Mouse (Mus musculus) Patski (cell line): ENCODE measurements around the gene Nrk. TPM values are rescaled to one million over a fixed set of nuclear protein-coding genes. Genes with fewer than 3 reads are reported as not detected.

ENCODE experiments used
- ATAC-seq: fragments of 100-300 bp; one replicate; pipeline ENCODE4 v1.8.0; 2021
- CTCF ChIA-PET: fragments of 350-600 bp; sonication (Branson Sonifier 250); formaldehyde crosslinking; loops from one replicate; lab custom pipeline; 2022; ENCODE audit warnings: inconsistent platforms; lab: Charles Lee
- POLR2A ChIA-PET: fragments of 350-600 bp; sonication (Branson Sonifier 250); formaldehyde crosslinking; loops from one replicate; lab custom pipeline; 2022; ENCODE audit warnings: antibody characterized with exemption, inconsistent platforms; lab: Charles Lee
- DNase-seq: peaks from one replicate; pipeline ENCODE4 v3.0.0-alpha.2; 2011; ENCODE audit warnings: low read depth, low spot score
- H3K27me3 ChIP-seq: fragments of 371-371 bp; one replicate; pipeline ENCODE4 v1.5.1; 2021
- CTCF ChIP-seq: fragments of 100-300 bp; IDR thresholded peaks from one replicate; pipeline ENCODE4 v1.5.1; 2021
- in situ Hi-C: fragments of 300-500 bp; cut with MboI; formaldehyde crosslinking; loops from 3 replicates; pipeline ENCODE4 v1.11.1; 2018; ENCODE audit warnings: low pct_unique_long_range_greater_than_20kb, mixed read lengths
- polyA plus RNA-seq: library from polyadenylated mRNA; unstranded; gene quantifications from one replicate; pipeline ENCODE4 v1.2.3, GENCODE M21; 2021

Gene Nrk
- polyA plus RNA-seq = not detected

GRCm38 (mm10) chrX:138914041-138914776 is at the start of gene Nrk:
Gene Nrk (plus strand): TSS chrX:138914430.
- H3K27me3 ChIP-seq = peaks cover 25% of the 10 kb centered on the region
- DNase-seq = no peak
- in situ Hi-C loops = no loop called here
- CTCF ChIA-PET = no interaction called here
- no peak for TF ChIP-seq CTCF
- POLR2A ChIA-PET = no interaction called here
- ATAC-seq = no peak

GRCm38 (mm10) chrX:138913366-138913765 is 864 bp upstream of the Nrk start:
- in situ Hi-C loops = no loop called here
- DNase-seq (no peak), ATAC-seq (no peak)
- no peak for TF ChIP-seq CTCF
- ChIA-PET POLR2A (interaction anchor here (0.5 kb wide), 1 partner anchor 1790 kb away, joined by 4 read pairs; no protein-coding TSS in a partner anchor), CTCF (no interaction called here)
- H3K27me3 ChIP-seq = peaks cover 25% of the 10 kb centered on the region

- peaks cover 27% of the 10 kb centered on the region for H3K27me3 ChIP-seq
- no peak for TF ChIP-seq CTCF
- POLR2A ChIA-PET = no interaction called here
- ATAC-seq (no peak), DNase-seq (no peak)
- CTCF ChIA-PET = no interaction called here
- in situ Hi-C loops = no loop called here
These were observed 516 bp downstream of the Nrk start for GRCm38 (mm10) chrX:138914777-138915114.

- ChIA-PET CTCF (interaction anchor here (1.0 kb wide), 1 partner anchor 10 kb away, joined by 3 read pairs; no protein-coding TSS in a partner anchor), POLR2A (no interaction called here)
- in situ Hi-C loops = no loop called here
- no peak for DNase-seq
- TF ChIP-seq CTCF = no peak
- peaks cover 16% of the 10 kb centered on the region for H3K27me3 ChIP-seq
- no peak for ATAC-seq
These were observed 4.8 kb downstream of the Nrk start for GRCm38 (mm10) chrX:138919030-138919429.

GRCm38 (mm10) chrX:138943905-138944304 is 29.7 kb downstream of the Nrk start:
- in situ Hi-C loops = no loop called here
- ATAC-seq (no peak), DNase-seq (no peak)
- ChIA-PET POLR2A (no interaction called here), CTCF (no interaction called here)
- H3K27me3 ChIP-seq = peaks cover 51% of the 10 kb centered on the region
- TF ChIP-seq CTCF = no peak

- no peak for TF ChIP-seq CTCF
- no peak for DNase-seq
- ChIA-PET POLR2A (no interaction called here), CTCF (no interaction called here)
- ATAC-seq = no peak
- in situ Hi-C loops = no loop called here
- peaks cover 86% of the 10 kb centered on the region for H3K27me3 ChIP-seq
These were observed 46.5 kb downstream of the Nrk start for GRCm38 (mm10) chrX:138960713-138961112.

GRCm38 (mm10) chrX:138978501-138978900 is 64.3 kb downstream of the Nrk start:
- in situ Hi-C loops = no loop called here
- no peak for ATAC-seq
- CTCF ChIA-PET = no interaction called here

GRCm38 (mm10) chrX:138979249-138979648 is 65.0 kb downstream of the Nrk start:
- in situ Hi-C loops = no loop called here
- DNase-seq = no peak
- H3K27me3 ChIP-seq = peaks cover 55% of the 10 kb centered on the region
- CTCF ChIA-PET = no interaction called here
- POLR2A ChIA-PET = no interaction called here
- no peak for ATAC-seq
- TF ChIP-seq CTCF = no peak

More at GRCm38 (mm10) chrX:138978501-138978900, 64.3 kb downstream of the Nrk start:
- peaks cover 55% of the 10 kb centered on the region for H3K27me3 ChIP-seq
- DNase-seq = no peak
- TF ChIP-seq CTCF = no peak
- POLR2A ChIA-PET = no interaction called here

- no peak for ATAC-seq
- in situ Hi-C loops = no loop called here
- TF ChIP-seq CTCF = no peak
- ChIA-PET CTCF (interaction anchor here (1.0 kb wide), 1 partner anchor 9 kb away, joined by 3 read pairs; no protein-coding TSS in a partner anchor), POLR2A (no interaction called here)
- no peak for DNase-seq
- H3K27me3 ChIP-seq = peaks cover 40% of the 10 kb centered on the region
These were observed 100.3 kb downstream of the Nrk start for GRCm38 (mm10) chrX:139014524-139014923.

GRCm38 (mm10) chrX:139016540-139016939 is 102.3 kb downstream of the Nrk start:
- DNase-seq (no peak), ATAC-seq (no peak)
- TF ChIP-seq CTCF = peak; percentile 21
- peaks cover 37% of the 10 kb centered on the region for H3K27me3 ChIP-seq
- ChIA-PET POLR2A (no interaction called here), CTCF (interaction anchor here (1.1 kb wide), 1 partner anchor 10 kb away, joined by 3 read pairs; no protein-coding TSS in a partner anchor)
- in situ Hi-C loops = loop anchor here (5.0 kb wide), 1 partner anchor 1874 kb away; no protein-coding TSS in a partner anchor

- ChIA-PET POLR2A (no interaction called here), CTCF (no interaction called here)
- no peak for DNase-seq
- TF ChIP-seq CTCF = no peak
- peaks cover 30% of the 10 kb centered on the region for H3K27me3 ChIP-seq
- in situ Hi-C loops = no loop called here
- no peak for ATAC-seq
These were observed 112.4 kb downstream of the Nrk start for GRCm38 (mm10) chrX:139026532-139027097.
